Mouse (Mus musculus) liver, embryonic 15.5 days (tissue): ENCODE results near the gene Zbtb8a. TPM values are rescaled to one million over a fixed set of nuclear protein-coding genes. Genes with fewer than 3 reads are reported as not detected.

Experiments
- ATAC-seq: fragments of 200-750 bp; cut with Nextera tagmentation; 2 replicates; pipeline ENCODE4 v1.8.0; 2017; ENCODE audit warnings: moderate number of reproducible peaks, mild to moderate bottlenecking, moderate library complexity; ENCODE audit not compliant: insufficient read depth
- H3K27ac ChIP-seq: fragments of 300-500 bp; sonication (generic); replicated peaks from 2 replicates; pipeline ENCODE4 v1.5.1; 2015; ENCODE audit warnings: mild to moderate bottlenecking, inconsistent platforms
- H3K27me3 ChIP-seq: fragments of 300-500 bp; sonication (generic); 2 replicates; pipeline ENCODE4 v1.6.1; 2015; ENCODE audit warnings: mild to moderate bottlenecking, inconsistent platforms
- H3K36me3 ChIP-seq: fragments of 300-500 bp; sonication (generic); replicated peaks from 2 replicates; pipeline ENCODE4 v1.6.1; 2015; ENCODE audit warnings: moderate library complexity, mild to moderate bottlenecking, inconsistent platforms
- H3K4me1 ChIP-seq: fragments of 300-500 bp; sonication (generic); replicated peaks from 2 replicates; pipeline ENCODE4 v1.6.1; 2015; ENCODE audit warnings: inconsistent platforms
- H3K4me2 ChIP-seq: fragments of 300-500 bp; sonication (generic); 2 replicates; pipeline ENCODE4 v1.6.1; 2015; ENCODE audit warnings: moderate library complexity, mild to moderate bottlenecking, inconsistent platforms
- H3K4me3 ChIP-seq: fragments of 300-500 bp; sonication (generic); replicated peaks from 2 replicates; pipeline ENCODE4 v1.5.1; 2015; ENCODE audit warnings: mild to moderate bottlenecking, inconsistent platforms
- H3K9ac ChIP-seq: fragments of 300-500 bp; sonication (generic); 2 replicates; pipeline ENCODE4 v1.6.1; 2015; ENCODE audit warnings: moderate library complexity, mild to moderate bottlenecking, inconsistent platforms
- H3K9me3 ChIP-seq: fragments of 300-500 bp; sonication (generic); replicated peaks from 2 replicates; pipeline ENCODE4 v1.6.1; 2016; ENCODE audit warnings: inconsistent platforms
- WGBS: fragments of 180-500 bp; shearing (Covaris S2); methylation state at CpG from one replicate; pipeline ENCODE4 v1.1.7; 2015; ENCODE audit warnings: mixed read lengths; ENCODE audit not compliant: insufficient replicate concordance; 5-methylcytosine and 5-hydroxymethylcytosine counted together
- polyA plus RNA-seq: library from polyadenylated mRNA; unstranded; fragments of >200 nt; fragmentation: Nextera tagmentation; extraction: Ambion mirVana; gene quantifications from 2 replicates; pipeline ENCODE4 v1.2.1, GENCODE M21; 2015

Gene Zbtb8a
- polyA plus RNA-seq, 1 experiment from 2014 or later, result 2.3 TPM

GRCm38 (mm10) chr4:129379805-129380204 lies 1.9 kb upstream of the Zbtb8a start:
- H3K27me3 ChIP-seq, result peaks cover 27% of the 10 kb centered on the region
- WGBS, result 40% methylated on average over 3 of the region's 3 CpGs

GRCm38 (mm10) chr4:129376961-129377545 lies 863 bp downstream of the Zbtb8a start:
- H3K27me3 ChIP-seq, result peaks cover 27% of the 10 kb centered on the region
- peaks cover 56% of the 10 kb centered on the region for H3K4me1 ChIP-seq
- peak overlapping the region; percentile 98 for H3K4me2 ChIP-seq
- WGBS, result under 1% methylated on average over 63 of the region's 68 CpGs
- H3K9me3 ChIP-seq, result no peaks in the 10 kb centered on the region
- peak; percentile 86 for ATAC-seq
- peak overlapping the region; percentile 76 for H3K27ac ChIP-seq
- no peaks in the 10 kb centered on the region for H3K36me3 ChIP-seq
- peak overlapping the region; percentile 81 for H3K9ac ChIP-seq
- peak overlapping the region; percentile 77 for H3K4me3 ChIP-seq

More at GRCm38 (mm10) chr4:129379805-129380204, 1.9 kb upstream of the Zbtb8a start:
- H3K4me2 ChIP-seq, result no peak overlapping the region
- no peaks in the 10 kb centered on the region for H3K9me3 ChIP-seq
- no peak overlapping the region for H3K4me3 ChIP-seq
- no peak overlapping the region for H3K27ac ChIP-seq
- no peaks in the 10 kb centered on the region for H3K36me3 ChIP-seq
- H3K9ac ChIP-seq, result no peak overlapping the region
- peaks cover 41% of the 10 kb centered on the region for H3K4me1 ChIP-seq
- no peak for ATAC-seq

GRCm38 (mm10) chr4:129375821-129376220 lies 2.1 kb downstream of the Zbtb8a start:
- no peak for ATAC-seq
- Histone ChIP-seq H3K4me3 (no peak overlapping the region), H3K27ac (no peak overlapping the region), H3K4me1 (peaks cover 56% of the 10 kb centered on the region), H3K9me3 (no peaks in the 10 kb centered on the region), H3K27me3 (peaks cover 27% of the 10 kb centered on the region), H3K4me2 (peak overlapping the region; percentile 98), H3K36me3 (no peaks in the 10 kb centered on the region), H3K9ac (no peak overlapping the region)
- 67% methylated on average over 5 of the region's 5 CpGs for WGBS

GRCm38 (mm10) chr4:129375000-129375399 lies 2.9 kb downstream of the Zbtb8a start:
- WGBS, result 54% methylated on average over 6 of the region's 6 CpGs
- peaks cover 56% of the 10 kb centered on the region for H3K4me1 ChIP-seq
- H3K4me2 ChIP-seq, result no peak overlapping the region
- peaks cover 27% of the 10 kb centered on the region for H3K27me3 ChIP-seq
- no peaks in the 10 kb centered on the region for H3K36me3 ChIP-seq
- no peak for ATAC-seq
- H3K4me3 ChIP-seq, result no peak overlapping the region
- H3K9me3 ChIP-seq, result no peaks in the 10 kb centered on the region
- peak overlapping the region; percentile 10; the same call in 1 of the 2 replicates for H3K27ac ChIP-seq
- no peak overlapping the region for H3K9ac ChIP-seq

- Histone ChIP-seq H3K27me3 (peaks cover 21% of the 10 kb centered on the region), H3K4me3 (no peak overlapping the region), H3K27ac (no peak overlapping the region), H3K36me3 (no peaks in the 10 kb centered on the region), H3K9ac (no peak overlapping the region), H3K4me2 (no peak overlapping the region), H3K4me1 (peaks cover 53% of the 10 kb centered on the region), H3K9me3 (no peaks in the 10 kb centered on the region)
- ATAC-seq, result no peak
- 54% methylated on average over 11 of the region's 11 CpGs for WGBS
These were observed 3.6 kb downstream of the Zbtb8a start for GRCm38 (mm10) chr4:129374219-129374755.

- Histone ChIP-seq H3K4me2 (peak overlapping the region; percentile 1; the same call in 1 of the 2 replicates), H3K4me1 (peaks cover 53% of the 10 kb centered on the region), H3K9ac (no peak overlapping the region), H3K4me3 (no peak overlapping the region), H3K27me3 (peaks cover 13% of the 10 kb centered on the region), H3K36me3 (no peaks in the 10 kb centered on the region), H3K9me3 (no peaks in the 10 kb centered on the region), H3K27ac (no peak overlapping the region)
- 44% methylated on average over 8 of the region's 8 CpGs for WGBS
- ATAC-seq, result no peak
These were observed 4.5 kb downstream of the Zbtb8a start for GRCm38 (mm10) chr4:129373202-129373976.

GRCm38 (mm10) chr4:129371391-129371790 lies 6.5 kb downstream of the Zbtb8a start:
- Histone ChIP-seq H3K9me3 (no peaks in the 10 kb centered on the region), H3K27me3 (no peaks in the 10 kb centered on the region), H3K4me1 (peaks cover 36% of the 10 kb centered on the region), H3K4me2 (no peak overlapping the region), H3K9ac (no peak overlapping the region), H3K27ac (no peak overlapping the region), H3K36me3 (no peaks in the 10 kb centered on the region), H3K4me3 (no peak overlapping the region)
- no peak for ATAC-seq
- WGBS, result 79% methylated on average over 3 of the region's 3 CpGs

- ATAC-seq, result no peak
- Histone ChIP-seq H3K4me2 (peak overlapping the region; percentile 41), H3K27me3 (no peaks in the 10 kb centered on the region), H3K9me3 (no peaks in the 10 kb centered on the region), H3K36me3 (0 out of 2 replicates have a peak, but pooled peaks cover 3% of the 10 kb centered on the region), H3K4me1 (peaks cover 10% of the 10 kb centered on the region), H3K27ac (0 out of 2 replicates have a peak overlapping the region, but pooled peaks have one; percentile 11), H3K9ac (no peak overlapping the region), H3K4me3 (peak overlapping the region; percentile 26)
- 43% methylated on average over 5 of the region's 5 CpGs for WGBS
These were observed 12.7 kb downstream of the Zbtb8a start for GRCm38 (mm10) chr4:129365224-129365623.

GRCm38 (mm10) chr4:129364379-129364778 lies 13.5 kb downstream of the Zbtb8a start:
- peaks cover 10% of the 10 kb centered on the region for H3K4me1 ChIP-seq
- WGBS, result 78% methylated on average over 3 of the region's 3 CpGs
- no peak overlapping the region for H3K27ac ChIP-seq
- no peak overlapping the region for H3K4me3 ChIP-seq
- H3K9me3 ChIP-seq, result no peaks in the 10 kb centered on the region
- H3K9ac ChIP-seq, result no peak overlapping the region
- H3K36me3 ChIP-seq, result peaks cover 4% of the 10 kb centered on the region; the same call in 1 of the 2 replicates
- H3K4me2 ChIP-seq, result no peak overlapping the region
- ATAC-seq, result no peak
- H3K27me3 ChIP-seq, result no peaks in the 10 kb centered on the region

- H3K27ac ChIP-seq, result no peak overlapping the region
These were observed 14.5 kb downstream of the Zbtb8a start for GRCm38 (mm10) chr4:129363463-129363862.

GRCm38 (mm10) chr4:129362771-129363170 lies 15.1 kb downstream of the Zbtb8a start:
- Histone ChIP-seq H3K4me3 (no peak overlapping the region), H3K27me3 (no peaks in the 10 kb centered on the region), H3K9ac (no peak overlapping the region), H3K36me3 (peaks cover 4% of the 10 kb centered on the region; the same call in 1 of the 2 replicates), H3K4me2 (no peak overlapping the region), H3K4me1 (peaks cover 10% of the 10 kb centered on the region), H3K9me3 (no peaks in the 10 kb centered on the region), H3K27ac (no peak overlapping the region)
- ATAC-seq, result no peak
- 77% methylated on average over 5 of the region's 5 CpGs for WGBS

More at GRCm38 (mm10) chr4:129363463-129363862, 14.5 kb downstream of the Zbtb8a start:
- Histone ChIP-seq H3K27me3 (no peaks in the 10 kb centered on the region), H3K36me3 (peaks cover 4% of the 10 kb centered on the region; the same call in 1 of the 2 replicates), H3K4me3 (no peak overlapping the region), H3K9me3 (no peaks in the 10 kb centered on the region), H3K9ac (no peak overlapping the region), H3K4me1 (peaks cover 10% of the 10 kb centered on the region), H3K4me2 (no peak overlapping the region)
- WGBS, result 79% methylated on average over 9 of the region's 9 CpGs
- no peak for ATAC-seq
